Mouse (Mus musculus): ENCODE data around the gene Zc3h12c.

Gene Zc3h12c

DNA sequence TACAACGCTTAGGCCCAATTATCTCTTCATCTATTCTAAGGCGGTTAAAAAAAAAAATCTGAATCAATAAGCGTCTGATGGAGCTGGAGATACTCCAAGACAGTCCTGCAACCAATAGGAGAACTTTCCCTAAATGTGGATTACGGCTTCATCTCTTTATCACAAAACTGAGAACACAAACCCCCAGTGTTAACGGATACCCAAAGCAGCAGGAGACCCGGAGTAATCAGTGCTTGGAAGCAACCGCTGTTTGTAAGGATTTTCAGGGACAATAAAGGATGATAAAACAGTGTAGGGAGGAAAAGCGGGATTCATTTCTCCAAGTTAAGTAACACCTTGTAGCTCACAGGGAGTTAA lies 888 bp downstream of the Zc3h12c start:
- in situ Hi-C loops (cut with MboI; ENCODE audit: low sequenced_read_pairs) = no loop called here

DNA sequence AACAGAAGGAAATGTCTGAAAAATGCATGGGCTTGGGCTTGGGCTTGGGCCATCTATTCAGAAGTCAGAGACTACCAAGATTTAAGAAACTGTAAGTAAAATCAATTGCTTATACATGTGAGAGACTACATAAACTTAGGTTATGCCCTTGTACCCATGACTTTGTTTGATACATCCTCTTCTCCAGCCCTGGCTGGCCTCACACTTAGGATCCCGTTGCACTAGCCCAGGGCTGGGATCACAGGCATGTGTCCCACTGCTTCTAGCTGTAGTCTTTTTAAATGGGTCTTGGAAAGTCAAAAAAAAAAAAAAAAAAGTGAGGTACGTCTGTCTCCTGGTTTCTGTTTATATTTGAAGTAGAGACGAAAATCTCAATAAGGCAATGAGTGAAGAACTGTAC lies 1.3 kb downstream of the Zc3h12c start:
- in situ Hi-C loops (cut with MboI; ENCODE audit: low sequenced_read_pairs) = no loop called here

DNA sequence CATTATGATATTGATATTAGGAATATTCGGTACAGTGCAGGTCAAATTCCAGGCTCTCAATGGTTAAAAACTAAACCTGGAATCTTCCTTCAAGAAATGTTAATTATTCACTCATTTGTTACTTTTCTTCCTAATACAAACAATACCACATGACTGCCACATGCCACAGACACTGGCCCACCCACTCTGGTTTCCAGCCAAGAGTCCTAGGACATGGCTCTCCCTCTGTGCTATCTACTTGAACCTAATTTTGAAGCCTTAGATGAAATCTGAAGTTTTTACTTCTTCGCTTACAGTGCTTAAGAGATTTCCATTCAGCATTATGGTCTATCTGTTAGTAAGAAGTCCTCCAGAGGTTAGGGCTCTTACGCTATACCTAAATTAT lies 2.7 kb downstream of the Zc3h12c start:
- in situ Hi-C loops (cut with MboI; ENCODE audit: low sequenced_read_pairs) = no loop called here

DNA sequence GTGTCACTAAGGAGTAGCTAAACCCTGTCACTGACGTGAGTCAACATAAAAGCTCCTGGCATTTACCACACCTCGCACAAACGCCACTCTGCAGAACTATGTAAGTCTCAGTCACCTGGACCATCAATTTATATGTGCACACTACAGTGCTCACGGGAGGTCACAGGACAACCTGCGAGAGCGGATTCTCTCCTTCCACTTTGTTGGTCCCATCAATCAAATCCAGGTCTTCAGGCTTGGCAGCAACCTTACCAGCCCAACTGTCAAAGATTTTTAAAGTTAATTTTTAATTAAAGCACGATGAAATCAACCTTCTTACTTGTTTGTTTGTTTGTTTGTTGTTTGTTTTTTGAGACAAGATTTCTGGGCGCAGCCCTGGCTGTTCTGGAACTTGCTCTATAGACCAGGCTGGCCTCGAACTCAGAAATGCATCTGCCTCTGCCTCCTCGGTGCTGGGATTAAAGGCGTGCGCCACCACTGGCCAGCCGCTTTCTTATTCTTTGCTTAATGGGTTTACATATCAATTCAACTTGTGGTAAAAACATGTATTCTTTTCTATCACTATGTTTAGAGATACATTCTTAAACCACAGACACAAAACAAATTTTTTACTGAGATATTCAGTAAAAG lies 3.2 kb downstream of the Zc3h12c start:
- in situ Hi-C loops (cut with MboI; ENCODE audit: low sequenced_read_pairs) = no loop called here

DNA sequence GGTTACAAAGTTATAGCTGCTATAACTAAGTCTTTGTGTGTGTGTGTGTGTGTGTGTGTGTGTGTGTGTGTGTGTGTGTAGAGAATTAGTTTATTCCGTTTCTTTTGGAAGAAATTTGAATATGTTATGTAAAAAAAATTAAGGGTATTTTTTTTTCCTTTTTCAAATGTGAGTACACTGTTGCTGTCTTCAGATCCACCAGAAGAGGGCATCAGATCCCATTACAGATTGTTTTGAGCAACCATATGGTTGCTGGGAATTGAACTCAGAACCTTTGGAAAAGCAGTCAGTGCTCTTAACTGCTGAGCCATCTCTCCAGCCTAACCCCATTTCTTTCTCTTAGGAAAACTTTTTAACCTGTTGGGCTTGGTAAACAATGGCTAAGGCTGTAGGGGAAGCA lies 7.9 kb downstream of the Zc3h12c start:
- in situ Hi-C loops (cut with MboI; ENCODE audit: low sequenced_read_pairs) = no loop called here

DNA sequence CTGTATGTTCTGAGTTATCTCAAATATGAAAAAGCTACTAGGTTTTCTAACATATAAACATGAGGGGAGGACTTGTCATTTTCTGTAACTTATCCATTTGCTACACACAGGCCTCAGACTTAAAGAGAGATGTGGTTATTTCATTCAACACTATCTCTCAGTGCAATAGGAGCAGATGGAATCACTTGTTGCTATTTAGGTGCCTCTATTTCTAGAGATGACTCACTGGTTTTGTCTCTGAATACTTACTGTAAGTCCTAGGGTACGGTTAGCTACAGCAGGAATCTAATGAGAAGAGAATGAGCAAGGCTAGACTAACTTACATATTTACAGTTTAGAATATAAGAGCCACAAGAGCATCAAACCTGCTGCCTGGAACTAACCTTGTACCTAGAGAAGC lies 9.8 kb downstream of the Zc3h12c start:
- in situ Hi-C loops (cut with MboI; ENCODE audit: low sequenced_read_pairs) = loop anchor here (10.0 kb wide), 1 partner anchor 126 kb away; no protein-coding TSS in a partner anchor

DNA sequence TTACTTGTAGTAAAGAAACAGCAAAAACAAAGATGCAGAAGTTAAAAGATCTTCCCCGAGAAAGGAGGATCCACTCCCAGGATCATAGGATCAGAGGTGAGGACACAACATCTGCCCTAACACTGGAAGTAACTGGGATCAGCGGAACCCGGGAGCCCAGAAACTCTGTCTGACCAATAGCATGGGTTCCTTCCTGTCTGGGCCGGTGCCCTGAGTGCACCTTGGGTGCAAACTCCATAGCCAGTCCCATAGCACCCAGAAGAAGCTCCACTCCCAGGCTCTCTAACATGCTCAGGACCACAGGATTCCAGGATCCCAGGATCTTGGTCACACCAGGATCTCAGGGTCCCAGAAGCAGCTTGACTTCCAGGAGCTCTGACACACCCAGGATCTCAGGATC lies 13.0 kb downstream of the Zc3h12c start:
- in situ Hi-C loops (cut with MboI; ENCODE audit: low sequenced_read_pairs) = loop anchor here (10.0 kb wide), 1 partner anchor 129 kb away; no protein-coding TSS in a partner anchor

DNA sequence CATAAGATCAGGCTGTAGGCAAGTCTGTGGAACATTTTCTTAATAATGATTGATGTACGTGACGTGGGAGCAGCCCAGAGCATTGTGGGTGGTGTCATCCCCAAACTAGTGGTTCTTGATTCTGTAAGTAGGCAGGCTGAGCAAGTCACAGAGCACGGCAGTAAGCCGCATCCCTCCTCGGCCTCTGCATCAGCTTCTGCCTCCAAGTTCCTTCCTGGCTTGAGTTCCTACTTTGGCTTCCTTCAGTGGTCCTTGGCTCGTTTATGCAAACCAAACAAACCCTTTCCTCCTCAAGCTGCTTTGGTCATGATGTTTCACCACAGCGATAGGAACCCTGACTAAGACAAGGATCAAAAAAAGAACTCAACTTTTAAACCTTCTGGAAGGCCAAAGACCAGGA lies 14.1 kb downstream of the Zc3h12c start:
- in situ Hi-C loops (cut with MboI; ENCODE audit: low sequenced_read_pairs) = loop anchor here (10.0 kb wide), 1 partner anchor 131 kb away; no protein-coding TSS in a partner anchor

DNA sequence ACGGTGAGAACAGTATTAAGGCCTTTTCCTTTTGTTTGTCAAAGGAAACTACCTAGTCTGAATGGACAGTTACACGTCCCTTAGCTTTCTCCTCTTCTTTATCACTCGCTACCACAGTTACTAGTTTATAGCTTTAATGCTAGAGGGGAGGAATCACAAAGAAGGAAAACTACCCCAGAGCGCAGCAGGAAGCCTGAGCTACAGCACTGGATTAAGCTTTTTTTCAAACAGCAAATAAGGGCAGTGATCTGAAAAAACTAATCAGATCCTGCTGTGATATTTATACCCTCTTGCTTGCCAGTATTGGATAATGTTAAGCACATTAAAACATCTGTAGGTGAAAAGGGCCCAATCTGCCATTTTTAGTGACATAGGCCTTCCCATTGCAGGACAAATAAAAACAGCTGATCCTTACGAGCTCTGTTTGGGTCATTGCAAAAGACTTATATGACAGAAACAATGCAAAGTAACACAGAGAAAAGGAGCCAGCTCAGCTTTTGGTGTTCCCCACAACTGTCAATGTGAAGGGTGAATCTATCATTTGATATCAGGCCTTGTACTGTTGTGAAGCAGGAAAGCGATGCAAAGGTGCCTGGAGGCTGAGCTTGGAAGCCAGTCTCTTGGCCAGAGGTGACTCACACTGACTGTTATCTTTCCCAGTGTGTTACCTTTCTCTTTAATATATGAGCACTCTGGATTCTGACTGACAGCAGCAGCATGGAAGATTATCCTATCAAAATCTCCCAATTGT lies 16.1 kb downstream of the Zc3h12c start:
- in situ Hi-C loops (cut with MboI; ENCODE audit: low sequenced_read_pairs) = loop anchor here (10.0 kb wide), 1 partner anchor 133 kb away; no protein-coding TSS in a partner anchor

DNA sequence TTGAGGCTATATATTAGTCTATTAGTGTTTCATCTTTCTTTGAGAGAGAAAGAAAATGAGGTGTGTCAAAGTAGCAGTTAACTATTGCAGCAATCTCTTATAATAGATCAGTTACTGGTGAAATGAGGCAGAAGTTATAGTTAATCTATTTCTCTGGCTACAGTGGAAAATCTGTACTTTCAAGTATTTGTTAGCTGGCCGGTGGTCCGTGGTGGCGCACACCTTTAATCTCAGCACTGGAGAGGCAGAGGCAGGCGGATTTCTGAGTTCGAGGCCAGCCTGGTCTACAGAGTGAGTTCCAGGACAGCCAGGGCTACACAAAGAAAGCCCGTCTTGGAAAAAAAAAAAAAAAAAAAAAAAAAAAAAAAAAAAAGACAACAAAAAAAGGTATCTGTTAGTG lies 18.6 kb downstream of the Zc3h12c start:
- in situ Hi-C loops (cut with MboI; ENCODE audit: low sequenced_read_pairs) = loop anchor here (10.0 kb wide), 1 partner anchor 135 kb away; no protein-coding TSS in a partner anchor

DNA sequence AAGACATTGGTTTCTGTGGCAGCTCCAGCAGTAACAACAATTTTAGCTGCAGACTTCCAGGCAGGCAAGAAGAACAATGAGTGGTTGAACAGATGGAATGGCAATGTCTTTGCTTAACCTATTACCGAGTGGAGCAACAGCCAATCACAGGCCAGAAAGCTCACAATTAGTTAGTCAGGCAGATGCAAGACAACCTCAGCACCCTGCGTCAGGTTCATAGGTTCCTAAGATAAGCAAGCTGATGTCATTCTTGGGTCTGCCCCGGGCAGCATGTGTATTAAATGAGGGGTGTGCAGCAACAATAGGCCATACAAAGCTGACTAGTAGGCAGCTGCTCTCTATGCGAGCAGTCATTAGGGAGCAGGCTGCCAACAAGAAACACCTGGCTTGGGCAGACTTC lies 19.1 kb downstream of the Zc3h12c start:
- in situ Hi-C loops (cut with MboI; ENCODE audit: low sequenced_read_pairs) = no loop called here

DNA sequence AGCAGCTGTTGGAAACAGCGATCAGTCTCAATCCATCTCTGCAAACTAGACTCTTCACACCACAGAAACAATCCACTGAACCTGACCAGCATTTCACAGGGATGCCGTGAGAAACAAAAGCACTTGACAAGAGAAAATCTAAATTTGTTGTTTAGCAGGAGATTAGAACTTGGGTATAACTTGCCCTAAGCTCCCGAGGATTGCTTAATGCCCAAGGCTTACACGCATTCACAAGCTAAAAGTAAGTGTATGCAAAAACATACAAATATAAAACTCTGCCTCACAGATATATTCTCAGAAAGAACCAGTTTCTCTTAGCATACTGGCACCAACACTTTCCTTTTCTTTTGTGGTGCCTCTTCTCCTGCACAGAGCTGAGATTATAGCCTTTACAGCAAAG lies 19.5 kb downstream of the Zc3h12c start:
- in situ Hi-C loops (cut with MboI; ENCODE audit: low sequenced_read_pairs) = no loop called here

DNA sequence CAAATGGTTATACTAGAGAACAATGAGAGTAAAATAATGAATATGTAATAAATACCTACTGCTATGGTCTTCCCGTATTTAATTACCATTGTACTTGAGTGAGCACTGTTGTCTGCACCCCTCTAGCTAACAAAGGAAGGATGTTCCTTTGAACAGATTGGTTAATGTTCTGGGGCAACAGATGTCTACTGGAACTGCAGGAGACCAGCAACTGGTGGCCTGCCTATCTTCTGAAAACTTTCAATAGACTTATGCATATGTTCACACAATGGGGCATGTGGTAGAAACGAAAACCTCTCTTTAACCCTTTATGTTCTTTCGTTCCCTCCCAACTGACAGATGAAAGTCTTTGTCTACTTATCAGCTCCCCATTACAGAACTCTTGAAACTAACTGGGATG lies 20.1 kb downstream of the Zc3h12c start:
- in situ Hi-C loops (cut with MboI; ENCODE audit: low sequenced_read_pairs) = no loop called here

DNA sequence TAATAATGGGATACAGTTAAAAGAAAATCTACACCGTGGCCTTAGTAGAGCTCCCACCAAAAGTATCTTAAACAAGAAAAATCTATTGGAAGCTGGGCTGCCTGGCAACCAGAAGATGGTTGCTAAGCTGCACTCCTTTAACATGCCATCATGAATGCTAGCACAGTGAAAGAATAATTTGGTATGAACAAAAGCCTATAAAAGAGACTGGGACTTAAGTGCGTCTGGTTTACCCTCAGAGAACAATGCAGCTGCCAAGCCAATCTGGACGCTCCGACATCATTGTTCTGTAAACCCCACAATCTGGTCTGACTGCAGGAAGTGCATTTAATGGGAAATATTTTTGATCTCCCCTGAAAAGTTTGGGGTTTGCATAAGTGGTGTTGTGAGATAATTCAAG lies 22.1 kb downstream of the Zc3h12c start:
- in situ Hi-C loops (cut with MboI; ENCODE audit: low sequenced_read_pairs) = no loop called here

DNA sequence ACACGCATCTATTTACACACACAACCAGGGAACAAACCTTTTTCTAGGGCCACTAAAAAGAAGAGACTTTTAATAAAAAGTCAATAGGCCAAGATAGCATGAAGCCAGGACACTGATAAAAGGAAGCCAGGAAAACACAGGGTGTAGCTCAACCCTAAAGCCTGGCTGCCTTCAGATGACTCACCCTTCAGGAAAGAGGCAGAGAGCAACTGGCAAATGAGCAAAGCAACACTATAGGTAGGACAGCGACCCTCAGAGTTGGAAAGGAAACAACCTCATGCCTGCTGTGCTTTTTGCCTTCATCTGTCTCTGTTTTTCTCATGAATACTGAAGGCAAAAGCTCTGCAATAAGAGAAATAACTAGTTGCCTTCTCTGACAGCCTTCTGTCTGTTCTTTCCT lies 35.6 kb downstream of the Zc3h12c start:
- in situ Hi-C loops (cut with MboI; ENCODE audit: low sequenced_read_pairs) = no loop called here

DNA sequence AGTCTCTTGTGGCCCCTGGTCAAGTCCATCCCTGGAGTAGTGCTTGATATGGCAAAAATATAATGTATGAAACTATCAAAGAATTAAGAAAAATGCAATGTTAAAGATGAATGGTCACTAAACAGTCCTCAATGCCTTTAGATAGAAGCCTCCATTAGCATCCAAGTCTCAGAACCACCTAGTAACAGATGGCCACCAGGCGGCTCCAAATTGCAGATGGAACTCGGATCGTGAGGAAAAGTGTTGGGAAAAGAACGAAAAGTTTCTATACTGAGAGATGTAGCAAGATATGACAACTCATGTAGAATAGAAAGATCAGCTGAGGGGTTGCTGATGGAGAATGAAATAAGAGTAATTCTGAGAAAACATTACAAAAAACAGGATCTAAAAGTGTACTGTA lies 38.0 kb downstream of the Zc3h12c start:
- in situ Hi-C loops (cut with MboI; ENCODE audit: low sequenced_read_pairs) = no loop called here

DNA sequence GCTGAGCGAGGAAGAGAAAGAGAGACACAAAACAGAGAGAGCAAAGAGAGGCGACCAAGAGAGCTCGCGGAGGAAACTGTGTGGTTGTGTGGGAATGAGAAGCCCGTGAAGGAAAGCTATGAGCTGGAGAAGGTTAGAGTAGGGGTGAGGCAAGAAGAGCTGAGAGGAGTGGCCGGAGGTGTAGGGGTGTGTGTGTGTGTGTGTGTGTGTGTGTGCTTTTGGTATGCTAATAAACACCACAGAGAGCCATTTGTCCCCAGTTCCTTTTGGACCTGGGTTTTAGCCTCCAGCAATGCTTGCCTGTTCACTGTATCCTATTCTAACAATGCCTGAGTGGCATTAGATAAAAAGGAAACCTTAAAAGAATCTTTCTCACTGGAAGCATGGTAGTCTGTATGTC lies 43.1 kb downstream of the Zc3h12c start:
- in situ Hi-C loops (cut with MboI; ENCODE audit: low sequenced_read_pairs) = no loop called here

DNA sequence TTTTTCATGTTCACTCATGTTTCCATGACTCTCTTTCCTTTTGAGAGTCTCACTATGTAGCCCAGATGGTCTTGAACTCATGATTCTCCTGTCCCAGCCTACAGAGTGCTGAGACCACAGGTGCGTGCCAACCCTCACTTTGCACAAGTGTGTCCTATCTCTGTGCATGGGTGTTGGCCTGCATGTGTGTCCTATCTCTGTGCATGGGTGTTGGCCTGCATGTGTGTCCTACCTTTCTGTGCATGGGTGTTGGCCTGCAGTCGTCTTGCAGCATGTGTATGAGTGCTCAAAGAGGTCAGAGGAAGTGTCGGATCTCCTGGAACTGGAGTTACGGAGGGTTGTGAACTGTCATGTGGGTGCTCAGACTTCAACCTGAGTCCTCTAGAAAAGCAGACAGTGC lies 49.2 kb downstream of the Zc3h12c start:
- in situ Hi-C loops (cut with MboI; ENCODE audit: low sequenced_read_pairs) = no loop called here

DNA sequence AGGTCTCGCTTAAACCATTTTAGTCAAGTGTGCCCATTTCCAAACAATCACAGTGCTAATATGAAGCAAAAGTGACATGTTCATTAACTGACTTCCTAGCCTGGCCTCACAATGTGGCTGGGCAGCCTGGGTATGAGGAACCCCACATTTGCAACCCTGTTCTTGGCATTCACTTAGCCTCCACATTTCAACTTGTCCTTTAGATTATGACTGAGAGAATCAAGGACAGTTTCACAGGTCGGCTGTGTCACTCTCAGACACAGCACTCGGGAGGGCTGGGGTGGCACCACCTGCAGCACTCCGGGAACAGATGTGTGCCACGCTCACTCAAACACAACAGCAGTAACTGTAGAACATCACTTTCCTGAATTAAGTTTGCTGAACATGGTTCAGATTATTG lies 55.3 kb downstream of the Zc3h12c start:
- in situ Hi-C loops (cut with MboI; ENCODE audit: low sequenced_read_pairs) = no loop called here

DNA sequence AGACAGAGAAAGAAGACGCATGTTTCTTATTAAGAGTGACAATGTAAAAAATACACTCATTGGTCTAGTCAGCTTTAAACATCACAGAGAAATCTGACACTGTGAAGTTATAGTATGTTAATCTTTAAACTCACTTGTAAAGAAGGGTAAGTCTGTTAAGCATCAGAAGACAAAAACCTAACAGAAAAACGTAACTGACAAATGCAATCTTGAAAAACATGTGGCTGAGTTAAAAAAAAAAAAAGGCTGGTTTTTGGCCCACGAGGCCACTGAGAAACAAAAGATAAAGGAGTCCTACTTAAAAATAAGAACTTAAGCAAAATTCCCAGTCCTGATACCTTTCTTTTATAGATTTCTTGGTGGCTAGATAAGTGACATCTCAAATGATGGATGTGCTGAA lies 57.6 kb downstream of the Zc3h12c start:
- in situ Hi-C loops (cut with MboI; ENCODE audit: low sequenced_read_pairs) = no loop called here

DNA sequence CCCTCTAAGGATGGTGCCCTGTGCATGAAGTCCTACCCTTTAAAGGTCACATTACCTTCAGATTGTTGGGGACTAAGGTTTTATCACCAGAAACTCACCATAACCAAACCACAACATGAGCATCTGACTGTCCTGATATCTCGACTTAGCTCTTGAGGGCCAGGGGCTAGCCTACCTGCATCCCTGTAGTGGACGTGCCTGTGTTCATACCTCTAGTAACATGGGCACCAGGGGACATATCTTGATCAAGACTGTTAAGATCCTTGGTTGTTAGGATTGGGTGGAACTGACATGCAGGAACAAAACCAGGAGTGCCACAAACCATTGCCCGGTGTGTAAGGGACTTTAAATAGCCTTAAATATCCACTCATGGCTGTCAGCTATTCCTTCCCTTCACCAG lies 61.2 kb downstream of the Zc3h12c start:
- in situ Hi-C loops (cut with MboI; ENCODE audit: low sequenced_read_pairs) = no loop called here

DNA sequence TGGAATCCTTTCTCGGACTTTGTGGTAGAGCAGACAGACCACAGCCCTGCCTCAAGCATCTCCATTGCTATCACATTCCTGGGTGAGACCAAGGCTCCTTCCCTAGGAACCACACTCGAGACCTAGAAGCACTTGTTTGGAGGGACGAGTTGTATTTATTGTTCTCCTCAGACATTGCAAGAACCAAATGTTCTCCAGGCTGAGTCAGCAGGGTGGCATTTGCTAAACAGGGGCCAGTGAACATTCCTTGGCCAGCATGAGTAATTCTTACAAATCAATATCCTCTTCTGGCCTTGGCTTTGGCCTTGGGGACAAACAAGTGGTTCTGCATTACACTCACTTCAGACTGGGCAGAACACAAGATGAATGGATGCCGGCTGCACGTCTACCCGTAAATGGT lies 62.9 kb downstream of the Zc3h12c start:
- in situ Hi-C loops (cut with MboI; ENCODE audit: low sequenced_read_pairs) = no loop called here

DNA sequence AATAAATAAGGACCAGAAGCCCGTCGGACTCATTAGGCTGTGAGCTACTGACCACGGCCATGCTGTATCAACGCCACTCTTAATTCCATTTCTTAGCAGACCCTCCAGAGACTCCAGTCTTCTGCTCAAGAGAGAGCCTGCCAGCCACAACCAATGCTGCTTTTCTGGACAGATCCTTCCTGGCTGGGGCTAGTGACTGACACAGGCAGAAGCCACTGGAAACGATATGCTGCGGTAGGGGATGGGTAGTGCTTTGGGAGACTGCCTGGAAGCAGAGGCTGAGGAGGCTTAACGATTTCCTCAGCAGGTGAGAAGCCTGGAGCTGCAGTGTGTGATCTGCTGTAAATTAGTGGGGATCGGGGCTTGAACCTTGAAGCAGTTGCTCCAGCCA lies 64.2 kb downstream of the Zc3h12c start:
- in situ Hi-C loops (cut with MboI; ENCODE audit: low sequenced_read_pairs) = no loop called here
